Mouse (Mus musculus): ENCODE data around the gene Unk.

Gene Unk

DNA sequence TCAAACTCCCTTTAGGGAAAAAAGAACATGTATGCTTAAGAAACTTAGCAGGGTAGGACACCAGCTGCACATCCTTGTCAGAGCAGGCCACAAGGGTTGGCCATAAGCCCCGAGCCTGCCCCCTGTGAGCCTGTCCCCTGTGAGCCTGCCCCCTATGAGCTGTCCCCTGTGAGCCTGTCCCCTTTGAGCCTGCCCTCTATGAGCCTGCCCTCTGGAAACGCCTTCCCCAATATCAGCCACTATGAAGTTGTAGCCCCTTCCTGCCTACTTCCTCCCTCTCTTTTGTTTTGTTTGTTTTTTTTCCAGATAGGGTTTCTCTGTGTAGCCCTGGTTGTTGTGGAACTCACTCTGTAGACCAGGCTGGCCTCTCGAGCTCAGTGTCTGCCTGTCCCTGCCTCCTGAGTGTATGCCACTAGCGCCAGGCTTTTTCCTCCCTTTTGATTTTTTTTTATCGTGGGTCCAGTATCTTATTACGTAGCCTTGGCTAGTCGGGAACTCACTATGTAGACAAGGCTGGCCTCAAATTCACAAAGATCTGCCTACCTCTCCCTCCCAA lies 44.4 kb downstream of the Unk start:
- no peaks in the 10 kb centered on the region for H3K27me3 ChIP-seq (ENCODE audit: insufficient read depth, low read length)
- H3K4me1 ChIP-seq (replicated peaks; ENCODE audit: low read depth, low read length), result peaks cover 42% of the 10 kb centered on the region
- H3K9me3 ChIP-seq (ENCODE audit: low read length), result no peaks in the 10 kb centered on the region
- no peak for TF ChIP-seq NANOG (IDR thresholded peaks at IDR 0.05; ENCODE audit: borderline replicate concordance, low read length)
- no peak for TF ChIP-seq POU5F1 (IDR thresholded peaks at IDR 0.05; ENCODE audit: borderline replicate concordance, low read length)
- no peak for TF ChIP-seq CTCF (conservative IDR thresholded peaks at IDR 0.05; ENCODE audit: low read length)
- no peak overlapping the region for H3K4me3 ChIP-seq (replicated peaks; ENCODE audit: low read length)
- peaks cover 10% of the 10 kb centered on the region for H3K36me3 ChIP-seq (ENCODE audit: insufficient read depth, low read length)

DNA sequence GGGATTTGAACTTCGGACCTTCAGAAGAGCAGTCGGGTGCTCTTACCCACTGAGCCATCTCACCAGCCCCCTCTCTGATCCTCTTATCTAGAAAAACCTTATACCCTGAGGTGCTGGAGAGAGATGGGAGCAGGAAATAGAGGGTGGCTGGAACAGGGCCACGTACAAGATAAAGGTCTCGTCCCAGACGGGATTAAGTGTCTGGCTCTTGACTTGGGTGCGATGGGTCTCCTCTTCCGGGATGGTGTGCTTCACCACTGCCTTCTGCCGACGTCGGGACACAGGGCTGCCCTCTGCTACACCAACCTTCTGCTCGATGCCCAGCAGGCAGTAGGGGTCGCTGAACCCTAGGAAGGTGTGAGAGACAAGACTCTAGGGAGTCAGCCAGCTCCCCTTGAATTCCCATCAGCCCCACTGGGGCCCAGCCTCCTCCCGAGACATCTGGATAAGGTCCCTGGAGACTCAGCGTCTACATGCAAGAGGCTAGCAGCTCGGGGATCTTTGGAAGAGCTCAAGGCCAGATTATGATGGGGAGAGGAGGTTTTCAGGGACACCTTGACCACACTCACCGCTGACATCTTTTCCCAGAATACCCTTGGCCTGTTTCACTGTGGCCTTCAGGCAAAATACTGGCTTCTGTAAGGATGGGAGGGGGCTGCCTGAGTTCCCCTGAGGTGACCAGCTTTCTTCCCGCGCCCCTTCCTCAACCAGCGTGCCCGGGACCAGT lies 45.6 kb downstream of the Unk start:
- no peaks in the 10 kb centered on the region for H3K9me3 ChIP-seq (ENCODE audit: low read length)
- H3K4me3 ChIP-seq (replicated peaks; ENCODE audit: low read length), result peak overlapping the region; percentile 76
- no peaks in the 10 kb centered on the region for H3K27me3 ChIP-seq (ENCODE audit: insufficient read depth, low read length)
- peaks cover 51% of the 10 kb centered on the region for H3K4me1 ChIP-seq (replicated peaks; ENCODE audit: low read depth, low read length)
- peaks cover 21% of the 10 kb centered on the region for H3K36me3 ChIP-seq (ENCODE audit: insufficient read depth, low read length)
- TF ChIP-seq POU5F1 (IDR thresholded peaks at IDR 0.05; ENCODE audit: borderline replicate concordance, low read length), result no peak
- TF ChIP-seq CTCF (conservative IDR thresholded peaks at IDR 0.05; ENCODE audit: low read length), result no peak
- TF ChIP-seq NANOG (IDR thresholded peaks at IDR 0.05; ENCODE audit: borderline replicate concordance, low read length), result no peak

DNA sequence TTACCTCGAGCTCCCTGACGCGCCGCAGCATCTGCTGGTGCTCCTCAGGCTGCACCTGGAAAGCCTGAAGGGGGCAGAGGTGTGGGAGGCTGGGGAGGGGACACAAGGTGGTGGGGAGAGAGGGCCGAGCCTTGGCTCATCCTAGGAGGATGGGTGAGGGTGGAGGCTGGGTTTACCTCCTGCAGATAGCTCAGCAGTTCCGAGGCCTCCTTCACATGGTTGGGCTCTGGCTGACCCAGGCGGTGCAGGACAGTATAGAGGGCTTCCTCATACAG lies 46.1 kb downstream of the Unk start:
- H3K9me3 ChIP-seq (ENCODE audit: low read length), result no peaks in the 10 kb centered on the region
- TF ChIP-seq NANOG (IDR thresholded peaks at IDR 0.05; ENCODE audit: borderline replicate concordance, low read length) (no peak), CTCF (conservative IDR thresholded peaks at IDR 0.05; ENCODE audit: low read length) (no peak), POU5F1 (IDR thresholded peaks at IDR 0.05; ENCODE audit: borderline replicate concordance, low read length) (no peak)
- peaks cover 26% of the 10 kb centered on the region for H3K36me3 ChIP-seq (ENCODE audit: insufficient read depth, low read length)

DNA sequence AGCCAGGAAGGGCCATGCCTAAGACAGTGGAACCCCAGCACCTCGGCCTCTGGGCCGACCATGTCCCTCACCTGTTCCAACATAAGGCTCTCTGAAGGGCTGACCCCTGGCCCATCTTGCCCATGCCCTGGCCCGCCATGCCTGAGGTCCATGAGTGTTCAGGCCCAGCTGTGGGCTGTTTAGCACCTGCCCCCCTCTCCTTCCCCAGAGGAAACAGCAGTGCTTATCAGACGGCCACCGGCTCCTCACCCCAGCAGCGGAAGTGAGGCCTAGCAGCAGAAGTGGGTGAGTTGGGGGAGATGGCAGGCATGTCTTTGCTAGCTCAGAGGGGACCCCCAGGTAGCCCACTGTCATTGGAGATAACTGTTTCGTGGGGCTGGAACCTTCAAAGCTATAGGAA lies 46.7 kb downstream of the Unk start:
- TF ChIP-seq POU5F1 (IDR thresholded peaks at IDR 0.05; ENCODE audit: borderline replicate concordance, low read length) (no peak), NANOG (IDR thresholded peaks at IDR 0.05; ENCODE audit: borderline replicate concordance, low read length) (no peak), CTCF (conservative IDR thresholded peaks at IDR 0.05; ENCODE audit: low read length) (no peak)
- Histone ChIP-seq H3K27me3 (ENCODE audit: insufficient read depth, low read length) (no peaks in the 10 kb centered on the region), H3K9me3 (ENCODE audit: low read length) (no peaks in the 10 kb centered on the region), H3K4me1 (replicated peaks; ENCODE audit: low read depth, low read length) (peaks cover 62% of the 10 kb centered on the region), H3K36me3 (ENCODE audit: insufficient read depth, low read length) (peaks cover 32% of the 10 kb centered on the region), H3K4me3 (replicated peaks; ENCODE audit: low read length) (peak overlapping the region; percentile 76)

More for the DNA sequence above, 46.1 kb downstream of the Unk start:
- Histone ChIP-seq H3K27me3 (ENCODE audit: insufficient read depth, low read length) (no peaks in the 10 kb centered on the region), H3K4me3 (replicated peaks; ENCODE audit: low read length) (peak overlapping the region; percentile 76), H3K4me1 (replicated peaks; ENCODE audit: low read depth, low read length) (peaks cover 56% of the 10 kb centered on the region)

DNA sequence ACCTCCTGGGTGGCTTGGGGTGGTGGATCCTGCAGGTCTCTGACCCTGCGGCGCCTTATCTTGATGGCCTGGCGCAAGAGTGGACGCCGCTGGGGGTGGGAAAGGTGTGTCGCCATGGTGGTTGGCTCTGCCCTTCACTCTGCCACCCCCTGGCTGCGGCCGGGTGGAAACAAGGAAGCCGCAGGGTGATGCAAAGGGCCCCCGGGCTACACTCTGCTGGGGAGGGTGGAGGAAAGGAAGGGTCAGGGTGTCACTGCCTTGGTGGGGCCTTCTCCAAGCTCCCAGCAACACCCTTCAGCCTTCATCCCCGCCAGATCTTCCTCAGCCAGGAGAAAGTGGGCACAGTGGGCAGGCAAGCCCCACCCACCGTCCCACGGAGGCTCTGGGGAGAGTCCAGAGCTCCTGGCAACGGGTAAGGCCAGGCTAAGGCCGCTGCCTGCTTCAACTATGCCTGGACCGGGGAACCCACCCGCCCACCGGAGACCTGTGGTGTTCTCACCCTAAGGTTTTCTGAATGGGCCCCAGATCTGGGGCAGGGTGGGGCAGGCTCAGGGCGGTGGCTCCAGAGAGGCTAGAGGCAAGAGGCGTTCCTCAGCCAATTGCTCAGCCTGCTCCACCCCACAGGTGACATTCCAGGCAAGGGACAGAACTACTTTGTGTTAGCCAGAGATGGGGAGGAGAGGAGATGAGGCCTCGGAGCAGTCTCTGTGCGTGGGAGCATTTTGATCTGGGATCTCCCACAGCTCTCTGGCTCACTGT lies 47.5 kb downstream of the Unk start, which contains the start of gene Unc13d:
TSS of gene Unc13d (minus strand) at position 516 of the 759 bp plus-strand sequence.
- TF ChIP-seq NANOG (IDR thresholded peaks at IDR 0.05; ENCODE audit: borderline replicate concordance, low read length), result no peak
- Histone ChIP-seq H3K4me3 (replicated peaks; ENCODE audit: low read length) (peak within 1 kb of the TSS; percentile 76), H3K9me3 (ENCODE audit: low read length) (no peaks in the 10 kb centered on the region), H3K27me3 (ENCODE audit: insufficient read depth, low read length) (no peaks in the 10 kb centered on the region), H3K36me3 (ENCODE audit: insufficient read depth, low read length) (peaks cover 40% of the 10 kb centered on the region), H3K4me1 (replicated peaks; ENCODE audit: low read depth, low read length) (peaks cover 70% of the 10 kb centered on the region)

DNA sequence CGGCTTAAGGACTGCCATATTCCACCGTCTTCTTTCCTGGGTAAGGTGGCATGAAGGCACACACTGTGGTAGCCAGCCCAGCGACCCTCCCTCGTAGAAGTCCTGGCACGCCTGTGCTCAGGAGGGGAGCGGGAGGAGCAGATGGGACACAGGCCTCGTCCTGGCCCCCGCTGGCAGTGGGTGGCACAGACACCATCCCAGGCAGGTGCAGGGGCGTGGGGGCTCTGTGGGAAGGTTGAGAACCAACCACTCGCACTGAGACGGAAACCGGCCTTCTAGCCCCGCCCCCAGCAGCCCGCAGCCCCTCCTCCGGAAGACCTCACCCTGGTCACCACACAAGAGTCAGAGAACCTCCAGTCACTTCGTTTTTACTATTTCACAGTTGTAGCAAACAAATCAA lies 48.1 kb downstream of the Unk start:
- H3K4me3 ChIP-seq (replicated peaks; ENCODE audit: low read length), result peak overlapping the region; percentile 76
- no peak for TF ChIP-seq NANOG (IDR thresholded peaks at IDR 0.05; ENCODE audit: borderline replicate concordance, low read length)
- TF ChIP-seq POU5F1 (IDR thresholded peaks at IDR 0.05; ENCODE audit: borderline replicate concordance, low read length), result no peak
- TF ChIP-seq CTCF (conservative IDR thresholded peaks at IDR 0.05; ENCODE audit: low read length), result no peak
- H3K36me3 ChIP-seq (ENCODE audit: insufficient read depth, low read length), result peaks cover 44% of the 10 kb centered on the region
- H3K4me1 ChIP-seq (replicated peaks; ENCODE audit: low read depth, low read length), result peaks cover 75% of the 10 kb centered on the region
- no peaks in the 10 kb centered on the region for H3K9me3 ChIP-seq (ENCODE audit: low read length)
- H3K27me3 ChIP-seq (ENCODE audit: insufficient read depth, low read length), result no peaks in the 10 kb centered on the region

DNA sequence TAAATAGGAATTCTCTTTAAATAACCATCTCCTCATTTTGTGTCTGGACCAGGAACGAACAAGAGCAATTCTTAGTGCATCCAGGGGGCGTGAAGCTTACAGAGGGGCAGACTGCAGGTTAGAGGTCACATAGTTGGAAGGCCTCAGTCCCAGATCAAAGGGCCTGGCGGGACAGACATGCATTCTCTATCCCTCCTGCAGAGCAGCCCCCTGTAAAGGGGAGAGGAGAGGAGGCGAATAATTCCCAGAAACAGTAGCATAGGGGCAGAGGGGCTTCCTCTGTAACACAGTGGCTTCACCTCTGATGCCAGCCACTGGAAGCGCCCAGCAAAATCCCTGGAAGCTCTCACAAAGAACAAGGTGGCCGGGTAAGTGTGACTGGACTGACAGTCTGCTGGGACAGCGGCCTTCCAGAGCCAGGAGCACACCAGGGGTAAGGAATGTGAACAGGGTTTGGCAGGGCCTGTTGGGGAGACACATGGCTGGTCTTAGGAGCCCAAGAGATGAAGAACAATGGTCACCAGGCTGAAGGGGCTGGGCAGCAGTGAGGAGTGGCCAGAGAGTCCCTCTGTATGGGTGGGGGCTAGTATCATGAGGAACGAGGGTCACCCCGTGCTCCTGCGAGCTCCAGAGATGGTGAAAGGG lies 48.7 kb downstream of the Unk start:
- peak overlapping the region; percentile 43 for H3K4me3 ChIP-seq (replicated peaks; ENCODE audit: low read length)
- TF ChIP-seq CTCF (conservative IDR thresholded peaks at IDR 0.05; ENCODE audit: low read length), result no peak
- H3K4me1 ChIP-seq (replicated peaks; ENCODE audit: low read depth, low read length), result peaks cover 80% of the 10 kb centered on the region
- H3K9me3 ChIP-seq (ENCODE audit: low read length), result no peaks in the 10 kb centered on the region
- no peaks in the 10 kb centered on the region for H3K27me3 ChIP-seq (ENCODE audit: insufficient read depth, low read length)
- H3K36me3 ChIP-seq (ENCODE audit: insufficient read depth, low read length), result peaks cover 50% of the 10 kb centered on the region

DNA sequence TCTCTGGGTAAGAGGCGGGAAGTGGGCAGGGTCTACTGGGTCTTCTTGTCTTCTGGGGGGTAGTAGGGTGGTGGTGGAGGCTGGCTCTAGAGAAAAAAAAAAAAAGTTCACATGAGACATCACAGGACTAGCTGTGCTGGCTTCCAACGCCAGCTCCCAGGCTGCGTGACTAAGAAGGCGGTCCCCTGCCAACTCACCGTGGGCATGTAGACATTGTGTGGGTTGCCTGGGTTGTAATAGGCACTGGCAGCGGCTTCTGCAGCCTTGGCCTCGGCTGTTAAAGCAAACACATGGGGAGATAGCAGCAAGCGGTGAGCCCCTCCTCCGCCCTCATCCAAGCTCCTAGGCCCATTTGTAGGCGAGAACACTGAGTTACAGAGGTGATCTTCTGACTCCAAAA lies 49.4 kb downstream of the Unk start:
- TF ChIP-seq CTCF (conservative IDR thresholded peaks at IDR 0.05; ENCODE audit: low read length) (no peak), POU5F1 (IDR thresholded peaks at IDR 0.05; ENCODE audit: borderline replicate concordance, low read length) (no peak), NANOG (IDR thresholded peaks at IDR 0.05; ENCODE audit: borderline replicate concordance, low read length) (no peak)
- Histone ChIP-seq H3K27me3 (ENCODE audit: insufficient read depth, low read length) (no peaks in the 10 kb centered on the region), H3K36me3 (ENCODE audit: insufficient read depth, low read length) (peaks cover 57% of the 10 kb centered on the region), H3K4me3 (replicated peaks; ENCODE audit: low read length) (peak overlapping the region; percentile 43; the same call in 1 of the 2 replicates), H3K9me3 (ENCODE audit: low read length) (no peaks in the 10 kb centered on the region), H3K4me1 (replicated peaks; ENCODE audit: low read depth, low read length) (peaks cover 88% of the 10 kb centered on the region)

All from E14TG2a.4 (cell line).